Mouse (Mus musculus): ENCODE measurements around the gene Zmiz1.

DNA sequence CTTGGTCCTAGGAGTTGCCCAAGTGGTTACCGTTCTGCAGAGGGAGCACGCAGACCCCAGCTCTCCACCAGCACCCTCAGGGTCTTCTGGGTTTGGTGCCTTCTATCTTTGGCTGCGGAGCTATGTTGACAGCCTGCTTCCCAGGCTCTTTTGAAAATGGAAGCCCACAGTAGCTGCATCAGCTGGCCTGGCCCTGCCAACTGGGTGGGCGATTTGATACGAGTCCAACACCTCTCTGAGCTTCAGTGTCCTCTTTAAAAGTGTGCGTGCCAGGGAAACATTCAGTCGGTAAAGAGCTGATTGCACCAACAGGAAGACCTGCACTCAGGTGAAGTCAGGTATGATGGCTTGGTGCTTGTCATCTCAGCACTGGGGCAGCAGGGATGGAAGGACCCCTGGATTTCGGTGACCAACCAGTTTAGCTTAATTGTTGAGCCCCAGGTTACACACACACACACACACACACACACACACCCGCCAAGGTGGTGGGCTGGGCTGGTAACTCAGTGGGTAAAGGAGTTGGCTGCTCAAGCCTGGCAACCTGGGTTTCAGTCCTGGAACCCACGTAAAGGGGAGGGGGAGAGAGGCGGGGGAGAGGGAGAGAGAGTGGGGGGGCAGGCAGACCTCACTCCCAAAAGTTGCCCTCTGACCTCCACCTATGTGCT, 22.8 kb downstream of the Zmiz1 start:
- no peak for TF ChIP-seq CTCF (IDR thresholded peaks at IDR 0.05; ENCODE audit: control insufficient read depth, insufficient read depth, low read length)
- no peak for TF ChIP-seq POLR2A (IDR thresholded peaks at IDR 0.05; ENCODE audit: borderline replicate concordance, control insufficient read depth, low read depth, low read length)
